Mouse (Mus musculus) spleen, adult 2 months (tissue): ENCODE data around the gene Hnrnpa3. TPM values are rescaled to one million over a fixed set of nuclear protein-coding genes. Genes with fewer than 3 reads are reported as not detected.

Experiments
- DNase-seq, 2 experiments: peaks; one replicate each; pipeline versions ENCODE4 v3.0.0 to v3.0.0-alpha.2; 2012 to 2021; ENCODE audit warnings: low spot score in 2 of 2, low read depth in 1 of 2
- H3K27ac ChIP-seq: fragments of 200-500 bp; 2 replicates; pipeline ENCODE4 v1.5.1; 2012; ENCODE audit warnings: low read length, inconsistent platforms; ENCODE audit not compliant: insufficient read depth
- H3K27me3 ChIP-seq: fragments of 200-500 bp; 2 replicates; pipeline ENCODE4 v1.6.1; 2012; ENCODE audit warnings: mild to moderate bottlenecking, moderate library complexity, low read length, inconsistent platforms; ENCODE audit not compliant: control insufficient read depth, insufficient read depth
- H3K36me3 ChIP-seq: fragments of 200-500 bp; 2 replicates; pipeline ENCODE4 v1.6.1; 2012; ENCODE audit warnings: mild to moderate bottlenecking, low read length, inconsistent platforms; ENCODE audit not compliant: control insufficient read depth, insufficient read depth
- H3K4me1 ChIP-seq: fragments of 200-500 bp; 2 replicates; pipeline ENCODE4 v1.6.1; 2011; ENCODE audit warnings: inconsistent platforms; ENCODE audit not compliant: control insufficient read depth, insufficient read depth, insufficient read length
- H3K4me3 ChIP-seq: fragments of 200-500 bp; 2 replicates; pipeline ENCODE4 v1.5.1; 2011; ENCODE audit warnings: mild to moderate bottlenecking, inconsistent platforms; ENCODE audit not compliant: insufficient read depth, insufficient read length; ENCODE audit errors: extremely low read depth
- CTCF ChIP-seq: fragments of 200-500 bp; IDR thresholded peaks from 2 replicates; pipeline ENCODE4 v1.5.1; 2011; ENCODE audit warnings: mild to moderate bottlenecking, inconsistent platforms; ENCODE audit not compliant: insufficient read depth, insufficient read length, insufficient replicate concordance; ENCODE audit errors: extremely low read depth
- POLR2A ChIP-seq: fragments of 200-500 bp; IDR thresholded peaks from 2 replicates; pipeline ENCODE4 v1.6.1; 2011; ENCODE audit warnings: low read depth, low read length, inconsistent platforms
- WGBS: fragments of 180-500 bp; shearing (Covaris S2); methylation state at CpG from one replicate; pipeline ENCODE4 v1.1.7; 2018; 5-methylcytosine and 5-hydroxymethylcytosine counted together
- polyA plus RNA-seq: library from polyadenylated mRNA; depleted of rRNA; stranded (reverse); fragments of >200 nt; gene quantifications from 2 replicates; pipeline ENCODE4 v1.2.3, GENCODE M21; 2012; rRNA removed

Hnrnpa3 gene
- polyA plus RNA-seq, 1 experiment = 15.7 TPM

DNA sequence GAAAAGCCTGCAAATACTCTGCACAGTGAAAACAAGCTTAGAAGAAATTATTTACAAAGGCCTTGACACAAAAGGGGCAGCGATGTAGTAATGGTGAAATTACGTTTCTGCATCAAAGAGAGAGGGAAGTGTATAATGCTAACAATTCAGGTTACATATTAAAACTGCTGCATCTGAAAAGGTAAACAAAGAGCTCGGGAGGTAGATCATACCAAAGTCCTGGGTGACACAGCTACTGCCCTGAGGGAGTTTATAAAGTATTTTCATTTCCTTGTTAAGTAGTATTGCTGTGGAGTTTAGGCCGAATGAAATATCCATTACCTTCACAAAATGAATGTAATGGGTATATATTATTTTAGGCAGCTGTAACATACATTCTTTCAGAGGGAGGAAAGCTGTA lies 55.7 kb downstream of the Hnrnpa3 start:
- TF ChIP-seq POLR2A (no peak), CTCF (no peak)
- no peak for DNase-seq
- H3K4me1 ChIP-seq = no peaks in the 10 kb centered on the region
- 90% methylated on average over 4 of the region's 4 CpGs for WGBS
- no peak overlapping the region for H3K4me3 ChIP-seq
- H3K27me3 ChIP-seq = no peaks in the 10 kb centered on the region
- H3K27ac ChIP-seq = no peak overlapping the region
- no peaks in the 10 kb centered on the region for H3K36me3 ChIP-seq

DNA sequence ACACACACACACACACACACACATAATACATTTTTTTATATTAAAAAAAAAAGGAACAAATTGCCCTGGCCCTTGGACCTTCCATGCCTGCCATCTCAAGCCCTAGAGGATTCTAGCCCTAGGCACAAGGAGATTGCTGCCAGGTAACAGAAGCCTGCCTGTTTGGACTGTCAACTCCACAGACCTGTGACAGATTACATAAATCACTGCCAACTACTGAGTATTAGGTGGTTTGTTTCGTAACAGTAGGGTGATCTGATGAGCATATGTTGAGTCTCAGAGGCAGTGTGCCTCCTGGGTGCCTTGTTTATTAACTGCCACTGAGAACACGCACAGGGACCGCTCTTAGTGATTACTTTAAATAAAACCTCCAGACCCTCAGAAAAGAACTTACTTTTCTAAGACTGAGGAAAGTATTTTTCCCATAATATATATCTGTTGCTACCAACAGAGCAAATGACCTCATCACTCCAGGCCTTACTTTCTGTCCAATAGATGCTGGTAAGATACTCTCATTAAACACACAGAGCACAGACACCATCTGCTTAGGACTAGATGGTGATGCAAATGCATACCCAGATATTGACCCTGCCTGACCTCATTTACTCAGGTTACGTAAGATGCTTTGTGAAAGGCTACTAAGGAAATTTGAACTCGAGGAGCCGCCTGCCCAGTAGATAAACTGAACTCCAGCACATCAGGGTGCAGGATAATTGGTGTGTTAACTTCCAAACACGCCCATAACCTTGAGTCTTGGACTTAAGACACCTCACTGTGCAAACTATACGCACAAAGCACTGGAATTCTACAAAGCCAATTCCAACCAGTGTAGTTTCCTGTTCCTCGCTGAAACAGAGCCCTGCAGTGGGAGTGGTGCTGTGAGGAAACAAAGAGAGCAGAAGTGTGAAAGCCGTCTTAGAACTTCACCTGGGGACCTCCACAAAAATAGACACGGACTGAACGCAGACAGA lies 57.3 kb downstream of the Hnrnpa3 start:
- Histone ChIP-seq H3K4me3 (no peak overlapping the region), H3K27me3 (no peaks in the 10 kb centered on the region), H3K4me1 (no peaks in the 10 kb centered on the region), H3K36me3 (no peaks in the 10 kb centered on the region), H3K27ac (no peak overlapping the region)
- no peak for TF ChIP-seq CTCF
- no peak for TF ChIP-seq POLR2A
- WGBS = 82% methylated on average over 12 of the region's 12 CpGs
- no peak for DNase-seq

Other genes with a start within 250 kb of the Hnrnpa3 start
- gene Nfe2l2, start 45.4 kb downstream of the Hnrnpa3 start, polyA plus RNA-seq = 20.0 and 23.9 TPM in 2 replicates
- gene Agps, start 172.9 kb downstream of the Hnrnpa3 start, polyA plus RNA-seq = 3.5 and 5.1 TPM in 2 replicates